Mouse (Mus musculus) adrenal gland, adult 8-10 months (tissue): ENCODE measurements around the gene Tmem170. TPM values are rescaled to one million over a fixed set of nuclear protein-coding genes. Genes with fewer than 3 reads are reported as not detected.
"Not testable (repeated sequence)": the region's sequence is repeated elsewhere in the genome, so short reads cannot be mapped to it uniquely, and the experiment has no call there.

Experiments used
- DNase-seq: peaks from one replicate; pipeline ENCODE4 v3.0.0; 2022
- total RNA-seq, 4 experiments: library from RNA; stranded (reverse); gene quantifications; 2 replicates each; pipeline ENCODE4 v1.2.4; 2022

Gene Tmem170
- total RNA-seq, 4 experiments from 2014 or later: 6.4 to 9.1 (median 8.5) TPM

DNA sequence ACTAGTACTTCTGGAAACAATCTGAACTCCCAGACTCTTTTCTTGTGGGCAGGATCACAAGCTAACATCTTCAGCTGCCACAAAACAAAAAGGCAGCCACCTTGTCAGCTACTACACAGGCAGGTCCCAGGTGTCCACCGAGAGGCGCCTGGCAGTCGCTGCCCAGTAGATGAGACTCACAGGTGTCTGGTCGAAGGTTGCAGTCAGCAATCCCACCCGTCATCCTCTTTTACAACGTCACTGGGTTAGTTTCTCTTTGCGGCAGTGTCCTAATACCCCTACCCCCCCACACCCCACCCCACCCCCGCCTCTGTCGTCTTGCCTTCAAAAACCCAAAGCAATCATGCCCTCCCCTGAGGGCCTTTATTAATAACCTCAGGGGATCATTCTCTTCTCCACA is 792 bp downstream of the Tmem170 start:
- DNase-seq: no peak

DNA sequence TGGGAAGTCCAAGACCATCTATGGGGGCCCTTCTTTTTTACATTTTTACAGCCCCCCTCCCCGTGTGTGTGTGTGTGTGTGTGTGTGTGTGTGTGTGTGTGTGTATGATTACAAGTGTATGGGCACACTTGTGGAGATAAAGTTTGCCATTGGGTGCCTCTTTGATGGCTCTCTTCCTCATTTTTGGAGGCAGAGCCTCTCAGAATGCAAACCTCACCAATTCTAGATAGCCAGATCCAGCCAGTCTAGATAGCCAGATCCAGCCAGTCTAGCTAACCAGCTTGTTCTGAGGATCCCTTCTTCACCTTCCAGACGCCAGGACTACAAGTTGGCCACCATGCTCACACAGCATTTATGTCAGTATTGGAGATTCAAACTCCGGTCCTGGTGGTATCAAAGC is 5.3 kb downstream of the Tmem170 start:
- DNase-seq: no peak

- DNase-seq: no peak
Observed at GRCm38 (mm10) chr8:111870379-111870778, 6.2 kb downstream of the Tmem170 start.

GRCm38 (mm10) chr8:111868664-111869063 is 7.9 kb downstream of the Tmem170 start:
- no peak for DNase-seq

DNA sequence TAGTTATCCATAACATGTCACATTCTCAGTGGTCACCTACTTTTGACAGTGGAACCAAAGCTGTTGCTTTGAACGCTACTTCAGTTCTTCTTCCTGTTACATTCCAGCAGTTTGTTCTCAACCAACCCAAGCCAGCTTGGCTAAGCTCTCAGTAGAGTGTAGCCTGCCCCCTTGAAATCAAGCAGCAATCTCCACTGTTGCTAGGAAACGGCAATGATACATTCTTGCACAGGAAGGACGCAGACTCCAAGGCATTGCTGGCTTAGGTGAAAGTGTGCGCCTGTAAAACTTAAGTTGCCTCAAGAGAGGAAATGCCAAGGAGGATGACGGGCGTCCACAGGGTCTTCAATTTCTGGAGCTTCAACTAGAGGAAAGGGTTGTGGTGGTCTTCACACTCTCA is 10.7 kb downstream of the Tmem170 start:
- DNase-seq: no peak

- DNase-seq: no peak
Observed at GRCm38 (mm10) chr8:111865130-111865852, 11.3 kb downstream of the Tmem170 start.

GRCm38 (mm10) chr8:111864648-111865047 is 11.9 kb downstream of the Tmem170 start:
- DNase-seq: no peak

GRCm38 (mm10) chr8:111863280-111863679 is 13.3 kb downstream of the Tmem170 start:
- no peak for DNase-seq

DNA sequence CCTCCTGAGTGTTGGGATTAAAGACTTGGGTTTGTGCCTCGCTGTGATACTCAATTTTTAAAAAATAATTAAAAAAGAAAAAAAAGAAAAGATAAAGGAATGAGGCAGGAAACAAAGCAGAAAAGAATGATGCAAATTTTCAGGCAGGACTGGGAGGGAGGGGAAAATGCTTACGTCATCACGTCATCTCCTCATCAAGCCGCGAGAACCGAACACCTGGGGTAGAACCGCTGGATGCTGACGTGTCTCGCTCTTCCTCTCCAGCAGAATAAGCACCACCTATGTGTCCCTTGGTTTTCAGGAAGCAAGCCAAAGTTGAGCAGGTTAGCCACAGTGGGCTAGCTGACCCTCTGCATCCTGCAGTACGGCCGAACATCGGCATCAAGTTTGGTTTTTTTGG is 20.6 kb downstream of the Tmem170 start:
- DNase-seq: no peak

GRCm38 (mm10) chr8:111853861-111854501 is 22.6 kb downstream of the Tmem170 start, which contains the start of gene Cfdp1:
Cfdp1 (minus strand) TSS chr8:111854291.
- peak; percentile 97 for DNase-seq

GRCm38 (mm10) chr8:111853219-111853618 is 23.3 kb downstream of the Tmem170 start:
- not testable (repeated sequence) for DNase-seq

DNA sequence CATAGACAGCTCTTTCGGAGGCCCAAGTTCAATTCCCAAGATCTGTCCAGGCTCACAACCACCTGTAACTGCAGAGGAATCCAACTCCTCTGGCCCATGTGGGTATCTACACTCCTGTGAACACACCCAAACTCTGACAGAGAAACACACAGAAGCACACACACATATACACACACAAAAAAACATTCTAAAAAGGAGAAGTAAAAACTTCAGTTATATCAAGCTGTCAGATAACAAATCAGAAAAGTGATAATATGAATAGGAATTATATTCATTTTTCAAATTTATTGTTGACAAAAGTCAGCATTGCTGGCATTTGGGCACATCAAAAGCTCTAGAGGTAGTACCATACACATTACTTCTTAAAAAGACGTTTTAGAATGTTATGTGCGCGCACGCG is 29.8 kb downstream of the Tmem170 start:
- no peak for DNase-seq

DNA sequence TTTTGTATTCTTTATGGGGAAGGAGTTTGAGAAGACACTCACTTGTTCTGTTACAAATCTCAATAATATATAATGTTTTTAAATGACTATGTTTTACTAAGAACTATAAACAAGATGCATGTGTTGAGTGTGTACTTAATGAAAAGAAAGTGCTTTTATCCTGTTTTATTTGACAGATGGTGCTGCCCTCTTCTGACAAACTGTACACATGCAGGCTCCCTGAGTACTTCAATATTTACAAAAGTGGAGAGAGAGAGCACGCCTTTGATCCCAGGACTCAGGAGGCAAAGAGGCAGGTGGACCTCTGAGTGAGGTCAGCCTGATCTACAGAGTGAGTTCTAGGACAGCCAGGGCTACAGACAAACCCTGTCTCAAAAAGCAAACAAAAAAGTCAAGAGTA is 41.0 kb downstream of the Tmem170 start:
- no peak for DNase-seq

- DNase-seq: no peak
Observed at GRCm38 (mm10) chr8:111834011-111834410, 42.5 kb downstream of the Tmem170 start.

DNA sequence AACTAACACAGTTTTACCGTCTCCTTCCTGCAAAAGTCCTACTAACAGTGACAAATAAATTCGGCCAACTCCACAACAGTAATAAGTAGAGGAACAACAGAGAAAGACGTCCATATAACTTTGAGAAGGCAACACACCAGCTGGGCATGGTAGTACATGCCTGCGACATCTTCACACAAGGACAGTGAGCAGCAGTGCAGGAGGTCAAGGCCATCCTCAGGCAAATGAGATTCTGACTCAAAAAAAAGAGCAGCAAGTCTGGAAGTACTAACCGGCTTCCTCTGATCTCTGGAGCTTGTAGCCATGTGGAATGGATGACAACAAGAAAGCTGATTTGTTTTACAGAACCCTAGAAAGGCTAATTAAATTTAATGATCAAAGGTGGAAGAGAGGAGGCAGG is 43.6 kb downstream of the Tmem170 start:
- DNase-seq: peak; percentile 50

DNA sequence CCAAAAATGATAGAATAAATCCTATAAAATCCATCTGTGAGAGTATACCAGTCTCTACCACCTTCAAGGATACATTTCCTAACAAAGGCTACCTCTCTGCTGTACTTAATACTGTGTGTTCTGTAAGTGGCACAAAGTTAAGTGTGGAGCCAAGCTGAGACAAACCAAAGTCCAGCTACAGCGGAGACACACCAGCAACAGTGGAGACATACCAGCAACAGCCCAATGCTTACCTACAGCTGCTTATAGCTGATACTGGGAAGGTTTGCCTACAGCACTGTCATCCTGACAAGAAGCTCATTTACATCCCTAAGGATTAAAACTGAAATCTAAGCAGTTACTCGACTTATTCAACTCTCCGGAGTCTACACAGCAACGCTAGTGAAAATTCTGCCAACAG is 44.6 kb downstream of the Tmem170 start:
- no peak for DNase-seq

GRCm38 (mm10) chr8:111828595-111828994 is 48.0 kb downstream of the Tmem170 start:
- no peak for DNase-seq

GRCm38 (mm10) chr8:111825219-111825618 is 51.3 kb downstream of the Tmem170 start:
- DNase-seq: no peak

- DNase-seq: no peak
Observed at GRCm38 (mm10) chr8:111824334-111824733, 52.2 kb downstream of the Tmem170 start.

DNA sequence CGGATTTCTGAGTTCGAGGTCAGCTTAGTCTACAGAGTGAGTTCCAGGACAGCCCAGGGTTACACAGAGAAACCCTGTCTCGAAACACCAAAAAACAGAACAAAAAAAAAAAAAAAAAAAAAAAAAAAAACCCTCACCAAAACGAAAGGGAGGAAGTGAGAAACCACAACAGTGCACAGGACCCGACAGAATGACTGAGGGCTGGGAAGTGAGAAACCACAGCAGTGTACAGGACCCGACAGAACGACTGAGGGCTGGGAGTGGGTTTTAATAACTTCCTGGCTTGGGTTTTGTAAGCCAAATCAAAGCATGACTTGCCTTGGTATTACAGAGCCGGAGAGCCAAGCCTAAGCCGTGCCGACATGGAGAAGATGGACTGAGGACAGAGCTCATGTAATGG is 55.4 kb downstream of the Tmem170 start:
- no peak for DNase-seq

DNA sequence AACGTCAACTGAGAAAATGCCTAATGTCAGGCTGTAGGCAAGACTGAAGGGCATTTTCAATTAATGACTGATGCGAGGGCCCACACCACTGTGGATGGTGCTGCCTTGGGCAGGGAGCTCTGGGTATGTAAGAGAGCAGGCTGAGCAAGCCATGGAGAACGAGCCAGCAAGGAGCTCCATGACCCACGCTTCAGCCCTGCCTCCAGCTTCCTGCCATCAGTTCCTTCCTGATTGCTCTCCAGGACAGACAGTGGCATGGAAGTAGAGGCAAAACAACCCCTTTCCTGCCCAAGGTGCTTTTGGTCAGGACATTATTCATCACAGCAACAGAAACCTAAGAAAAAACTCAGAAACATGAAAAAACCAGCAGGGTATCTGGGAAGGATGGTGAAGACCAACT is 55.9 kb downstream of the Tmem170 start:
- DNase-seq: no peak

GRCm38 (mm10) chr8:111820018-111820417 is 56.5 kb downstream of the Tmem170 start:
- DNase-seq: no peak

DNA sequence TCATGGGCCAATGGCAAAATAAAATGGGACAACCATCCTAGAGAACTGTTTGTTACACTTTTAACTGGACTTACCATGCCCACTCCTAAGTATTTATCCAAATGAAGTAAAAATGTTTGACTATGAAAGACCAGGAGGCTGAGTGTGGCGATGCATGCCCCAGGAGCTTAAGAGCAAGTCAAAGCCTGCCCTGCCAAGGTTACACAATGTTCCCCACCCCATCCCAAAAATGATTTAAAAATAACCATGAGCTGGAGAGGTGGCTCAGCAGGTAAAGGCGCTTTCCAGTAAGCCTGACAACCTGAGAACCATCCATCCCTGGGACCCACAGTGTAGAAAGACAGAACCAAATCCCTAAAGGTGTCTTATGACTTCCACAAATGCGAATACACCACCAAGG is 58.0 kb downstream of the Tmem170 start:
- DNase-seq: no peak

DNA sequence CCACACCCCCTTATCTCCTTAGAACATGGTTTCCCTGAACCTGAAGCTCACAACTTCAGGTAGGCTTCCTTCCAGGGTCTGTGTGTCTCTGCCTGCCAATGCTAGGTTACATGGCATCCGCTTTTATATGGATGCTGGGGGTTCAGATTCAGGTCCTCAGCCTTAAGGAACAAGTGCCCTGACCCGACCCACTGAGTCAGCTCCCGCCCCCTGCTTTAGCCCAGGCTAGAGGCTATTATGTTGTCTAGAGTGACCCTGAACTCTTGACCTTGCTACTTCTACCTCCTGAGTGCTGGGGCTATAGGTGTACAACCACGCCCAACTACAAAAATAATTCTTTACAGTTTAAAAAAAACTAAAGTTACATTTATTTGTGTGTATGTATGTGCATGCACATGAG is 61.5 kb downstream of the Tmem170 start:
- DNase-seq: no peak
